Mouse (Mus musculus): ENCODE measurements around the gene Tmem128. TPM values are rescaled to one million over a fixed set of nuclear protein-coding genes. Genes with fewer than 3 reads are reported as not detected.

The Tmem128 gene
- polyA plus RNA-seq (2016; fragmentation: Nextera tagmentation; extraction: Ambion mirVana) = 72.4 and 75.2 TPM in 2 replicates

GRCm38 (mm10) chr5:38260107-38260682 lies at the start of gene Tmem128:
Tmem128 (plus strand) TSS chr5:38260185.
- peak; percentile 57; the same call in 1 of the 2 replicates for ATAC-seq (ENCODE audit: insufficient number of reproducible peaks, insufficient read depth, low FRiP score, low TSS enrichment, low read depth)
- WGBS = under 1% methylated on average over 40 of the region's 40 CpGs
- H3K27ac ChIP-seq = peak within 1 kb of the TSS; percentile 89
- peak within 1 kb of the TSS; percentile 76 for H3K9ac ChIP-seq (replicated peaks)
- H3K27me3 ChIP-seq = no peaks in the 10 kb centered on the region
- H3K4me2 ChIP-seq = peak within 1 kb of the TSS; percentile 78
- no peaks in the 10 kb centered on the region for H3K9me3 ChIP-seq
- H3K4me1 ChIP-seq (replicated peaks) = peaks cover 6% of the 10 kb centered on the region
- peak within 1 kb of the TSS; percentile 74 for H3K4me3 ChIP-seq (replicated peaks)
- H3K36me3 ChIP-seq = peaks cover 30% of the 10 kb centered on the region

- H3K4me1 ChIP-seq (replicated peaks) = no peaks in the 10 kb centered on the region
- H3K9ac ChIP-seq (replicated peaks) = no peak overlapping the region
- H3K27me3 ChIP-seq = no peaks in the 10 kb centered on the region
- no peak overlapping the region for H3K4me2 ChIP-seq
- H3K36me3 ChIP-seq = peaks cover 88% of the 10 kb centered on the region
- H3K4me3 ChIP-seq (replicated peaks) = no peak overlapping the region
- WGBS = 86% methylated on average over 8 of the region's 8 CpGs
- ATAC-seq (ENCODE audit: insufficient number of reproducible peaks, insufficient read depth, low FRiP score, low TSS enrichment, low read depth) = no peak
- H3K9me3 ChIP-seq = no peaks in the 10 kb centered on the region
- H3K27ac ChIP-seq = no peak overlapping the region
These were observed 48.3 kb upstream of the Tmem128 start for GRCm38 (mm10) chr5:38211691-38212090.

GRCm38 (mm10) chr5:38213009-38213408 lies 47.0 kb upstream of the Tmem128 start:
- Histone ChIP-seq H3K4me3 (replicated peaks) (no peak overlapping the region), H3K9ac (replicated peaks) (no peak overlapping the region), H3K9me3 (no peaks in the 10 kb centered on the region), H3K4me2 (no peak overlapping the region), H3K4me1 (replicated peaks) (no peaks in the 10 kb centered on the region), H3K27me3 (no peaks in the 10 kb centered on the region), H3K27ac (no peak overlapping the region), H3K36me3 (peaks cover 90% of the 10 kb centered on the region)
- ATAC-seq (ENCODE audit: insufficient number of reproducible peaks, insufficient read depth, low FRiP score, low TSS enrichment, low read depth) = 0 out of 2 replicates have a peak, but pooled peaks have one; percentile 26
- WGBS = 77% methylated on average over 6 of the region's 6 CpGs

GRCm38 (mm10) chr5:38219771-38220307 lies 40.1 kb upstream of the Tmem128 start:
- under 1% methylated on average over 35 of the region's 35 CpGs for WGBS
- ATAC-seq (ENCODE audit: insufficient number of reproducible peaks, insufficient read depth, low FRiP score, low TSS enrichment, low read depth) = peak; percentile 78
- Histone ChIP-seq H3K36me3 (peaks cover 44% of the 10 kb centered on the region), H3K27ac (0 out of 2 replicates have a peak overlapping the region, but pooled peaks have one; percentile 56), H3K9ac (replicated peaks) (peak overlapping the region; percentile 81), H3K9me3 (no peaks in the 10 kb centered on the region), H3K4me2 (peak overlapping the region; percentile 88), H3K4me1 (replicated peaks) (peaks cover 23% of the 10 kb centered on the region), H3K4me3 (replicated peaks) (peak overlapping the region; percentile 89), H3K27me3 (no peaks in the 10 kb centered on the region)

- Histone ChIP-seq H3K4me3 (replicated peaks) (peak within 1 kb of the TSS; percentile 89), H3K27ac (peak within 1 kb of the TSS; percentile 56; the same call in 1 of the 2 replicates), H3K9ac (replicated peaks) (peak within 1 kb of the TSS; percentile 81), H3K9me3 (no peaks in the 10 kb centered on the region), H3K4me2 (peak within 1 kb of the TSS; percentile 88), H3K4me1 (replicated peaks) (peaks cover 23% of the 10 kb centered on the region), H3K27me3 (no peaks in the 10 kb centered on the region), H3K36me3 (peaks cover 45% of the 10 kb centered on the region)
- under 1% methylated on average over 55 of the region's 55 CpGs for whole genome bisulfite sequencing
- ATAC-seq (ENCODE audit: insufficient number of reproducible peaks, insufficient read depth, low FRiP score, low TSS enrichment, low read depth) = peak; percentile 88
These were observed 39.6 kb upstream of the Tmem128 start, which contains the start of the genes Zbtb49 and Lyar for GRCm38 (mm10) chr5:38220328-38220912. Zbtb49 (minus strand) TSS chr5:38220457. Lyar (plus strand) TSS chr5:38220470.

- no peak overlapping the region for H3K9ac ChIP-seq (replicated peaks)
- no peak for ATAC-seq (ENCODE audit: insufficient number of reproducible peaks, insufficient read depth, low FRiP score, low TSS enrichment, low read depth)
- WGBS = 68% methylated on average over 4 of the region's 4 CpGs
- H3K27ac ChIP-seq = no peak overlapping the region
- H3K4me2 ChIP-seq = no peak overlapping the region
- H3K9me3 ChIP-seq = 0 out of 2 replicates have a peak, but pooled peaks cover 7% of the 10 kb centered on the region
- no peak overlapping the region for H3K4me3 ChIP-seq (replicated peaks)
- peaks cover 57% of the 10 kb centered on the region for H3K36me3 ChIP-seq
- no peaks in the 10 kb centered on the region for H3K4me1 ChIP-seq (replicated peaks)
- H3K27me3 ChIP-seq = no peaks in the 10 kb centered on the region
These were observed 24.6 kb upstream of the Tmem128 start for GRCm38 (mm10) chr5:38235422-38235821.

GRCm38 (mm10) chr5:38236627-38237026 lies 23.4 kb upstream of the Tmem128 start:
- no peak overlapping the region for H3K9ac ChIP-seq (replicated peaks)
- 0 out of 2 replicates have a peak, but pooled peaks cover 7% of the 10 kb centered on the region for H3K9me3 ChIP-seq
- H3K27me3 ChIP-seq = no peaks in the 10 kb centered on the region
- no peaks in the 10 kb centered on the region for H3K4me1 ChIP-seq (replicated peaks)
- H3K36me3 ChIP-seq = peaks cover 45% of the 10 kb centered on the region
- no peak overlapping the region for H3K4me3 ChIP-seq (replicated peaks)
- H3K4me2 ChIP-seq = no peak overlapping the region
- no peak for ATAC-seq (ENCODE audit: insufficient number of reproducible peaks, insufficient read depth, low FRiP score, low TSS enrichment, low read depth)
- H3K27ac ChIP-seq = no peak overlapping the region
- 96% methylated on average over 2 of the region's 2 CpGs for WGBS

GRCm38 (mm10) chr5:38240727-38241472 lies 19.1 kb upstream of the Tmem128 start:
- H3K4me3 ChIP-seq (replicated peaks) = no peak overlapping the region
- H3K27me3 ChIP-seq = no peaks in the 10 kb centered on the region
- no peak overlapping the region for H3K9ac ChIP-seq (replicated peaks)
- H3K4me1 ChIP-seq (replicated peaks) = no peaks in the 10 kb centered on the region
- 69% methylated on average over 5 of the region's 5 CpGs for WGBS
- H3K36me3 ChIP-seq = peaks cover 6% of the 10 kb centered on the region
- H3K9me3 ChIP-seq = 0 out of 2 replicates have a peak, but pooled peaks cover 7% of the 10 kb centered on the region
- ATAC-seq (ENCODE audit: insufficient number of reproducible peaks, insufficient read depth, low FRiP score, low TSS enrichment, low read depth) = no peak
- H3K4me2 ChIP-seq = no peak overlapping the region
- H3K27ac ChIP-seq = no peak overlapping the region

GRCm38 (mm10) chr5:38241473-38241834 lies 18.5 kb upstream of the Tmem128 start:
- Histone ChIP-seq H3K27ac (no peak overlapping the region), H3K36me3 (peaks cover under 1% of the 10 kb centered on the region), H3K9me3 (0 out of 2 replicates have a peak, but pooled peaks cover 6% of the 10 kb centered on the region), H3K4me1 (replicated peaks) (no peaks in the 10 kb centered on the region), H3K27me3 (no peaks in the 10 kb centered on the region), H3K4me2 (no peak overlapping the region), H3K9ac (replicated peaks) (no peak overlapping the region), H3K4me3 (replicated peaks) (no peak overlapping the region)
- no peak for ATAC-seq (ENCODE audit: insufficient number of reproducible peaks, insufficient read depth, low FRiP score, low TSS enrichment, low read depth)
- WGBS = 90% methylated on average over 3 of the region's 3 CpGs

- H3K4me2 ChIP-seq = no peak overlapping the region
- no peak overlapping the region for H3K9ac ChIP-seq (replicated peaks)
- no peak overlapping the region for H3K4me3 ChIP-seq (replicated peaks)
- H3K36me3 ChIP-seq = no peaks in the 10 kb centered on the region; the same call in 1 of the 2 replicates
- H3K9me3 ChIP-seq = 0 out of 2 replicates have a peak, but pooled peaks cover under 1% of the 10 kb centered on the region
- H3K27ac ChIP-seq = no peak overlapping the region
- ATAC-seq (ENCODE audit: insufficient number of reproducible peaks, insufficient read depth, low FRiP score, low TSS enrichment, low read depth) = no peak
- 81% methylated on average over 6 of the region's 6 CpGs for WGBS
- H3K4me1 ChIP-seq (replicated peaks) = no peaks in the 10 kb centered on the region
- H3K27me3 ChIP-seq = no peaks in the 10 kb centered on the region
These were observed 18.0 kb upstream of the Tmem128 start for GRCm38 (mm10) chr5:38241966-38242365.

GRCm38 (mm10) chr5:38255195-38255594 lies 4.8 kb upstream of the Tmem128 start:
- Histone ChIP-seq H3K4me2 (no peak overlapping the region), H3K36me3 (no peaks in the 10 kb centered on the region), H3K27ac (no peak overlapping the region), H3K9ac (replicated peaks) (no peak overlapping the region), H3K27me3 (no peaks in the 10 kb centered on the region), H3K4me3 (replicated peaks) (no peak overlapping the region), H3K4me1 (replicated peaks) (no peaks in the 10 kb centered on the region), H3K9me3 (no peaks in the 10 kb centered on the region)
- WGBS = 50% methylated on average over 4 of the region's 4 CpGs
- no peak for ATAC-seq (ENCODE audit: insufficient number of reproducible peaks, insufficient read depth, low FRiP score, low TSS enrichment, low read depth)

Data from limb, embryonic 12.5 days (tissue).